Mouse (Mus musculus): ENCODE results near the gene Tbl1xr1.

GRCm38 (mm10) chr3:22091266-22091550, 14.8 kb downstream of the Tbl1xr1 start:
- TF ChIP-seq CTCF (IDR thresholded peaks at IDR 0.05) (no peak), EP300 (IDR thresholded peaks at IDR 0.05; ENCODE audit: insufficient read depth, low read depth, low read length) (no peak), POLR2A (IDR thresholded peaks at IDR 0.05; ENCODE audit: insufficient read depth, low read depth, low read length) (no peak)

All from heart, adult 2 months (tissue).